Mouse (Mus musculus) kidney, postnatal 0 days (tissue): ENCODE data around the gene Mmgt1. TPM values are rescaled to one million over a fixed set of nuclear protein-coding genes. Genes with fewer than 3 reads are reported as not detected.
A peak's percentile ranks its signal among the peaks of the same experiment; 100 is the strongest.

Experiments used
- ATAC-seq: fragments of 200-750 bp; cut with Nextera tagmentation; replicated peaks from 2 replicates; pipeline ENCODE4 v1.8.0; 2017; ENCODE audit warnings: low read depth, moderate number of reproducible peaks, moderate TSS enrichment, moderate library complexity; ENCODE audit not compliant: low FRiP score
- DNase-seq: peaks from one replicate; pipeline ENCODE4 v3.0.0-alpha.2; 2016; ENCODE audit warnings: low spot score
- H3K27ac ChIP-seq: fragments of 300-500 bp; sonication (generic); 2 replicates; pipeline ENCODE4 v1.5.1; 2014; ENCODE audit warnings: mild to moderate bottlenecking
- H3K27me3 ChIP-seq: fragments of 300-500 bp; sonication (generic); 2 replicates; pipeline ENCODE4 v1.6.1; 2014; ENCODE audit warnings: low read length, mixed read lengths; ENCODE audit not compliant: insufficient read depth
- H3K36me3 ChIP-seq: fragments of 300-500 bp; sonication (generic); 2 replicates; pipeline ENCODE4 v1.6.1; 2014; ENCODE audit warnings: low read length, mixed read lengths; ENCODE audit not compliant: insufficient read depth
- H3K4me1 ChIP-seq: fragments of 300-500 bp; sonication (generic); replicated peaks from 2 replicates; pipeline ENCODE4 v1.6.1; 2014; ENCODE audit warnings: antibody characterized with exemption, low read length, mixed read lengths; ENCODE audit not compliant: insufficient read depth
- H3K4me2 ChIP-seq: fragments of 300-500 bp; sonication (generic); 2 replicates; pipeline ENCODE4 v1.6.1; 2014; ENCODE audit warnings: mild to moderate bottlenecking, low read length, moderate library complexity, mixed read lengths
- H3K4me3 ChIP-seq: fragments of 300-500 bp; sonication (generic); replicated peaks from 2 replicates; pipeline ENCODE4 v1.5.1; 2014; ENCODE audit warnings: low read depth, low read length
- H3K9ac ChIP-seq: fragments of 300-500 bp; sonication (generic); 2 replicates; pipeline ENCODE4 v1.6.1; 2014; ENCODE audit warnings: low read depth, low read length
- H3K9me3 ChIP-seq: fragments of 300-500 bp; sonication (generic); replicated peaks from 2 replicates; pipeline ENCODE4 v1.6.1; 2016; ENCODE audit warnings: low read length, inconsistent platforms, mixed read lengths
- CTCF ChIP-seq: IDR thresholded peaks from 2 replicates; pipeline ENCODE4 v1.5.1; 2016; ENCODE audit warnings: antibody characterized with exemption, low read depth, mild to moderate bottlenecking, moderate library complexity
- WGBS: fragments of 180-500 bp; shearing (Covaris S2); extraction: QIAGEN DNeasy Blood & Tissue Kit; methylation state at CpG from one replicate; pipeline ENCODE4 v1.1.7; 2014; 5-methylcytosine and 5-hydroxymethylcytosine counted together
- microRNA-seq: library from miRNA; unstranded; fragments of <30 nt; microRNA quantifications from one replicate; pipeline ENCODE4, GENCODE M21; 2016
- polyA plus RNA-seq: library from polyadenylated mRNA; unstranded; fragments of >200 nt; fragmentation: Nextera tagmentation; extraction: Ambion mirVana; gene quantifications from 2 replicates; pipeline ENCODE4 v1.2.1, GENCODE M21; 2015

Gene Mmgt1
- polyA plus RNA-seq, 1 experiment from 2014 or later, result 20.4 TPM

- 72% methylated on average over 3 of the region's 3 CpGs for WGBS
- no peak for TF ChIP-seq CTCF
- ATAC-seq (no peak), DNase-seq (no peak)
- H3K36me3 ChIP-seq, result no peaks in the 10 kb centered on the region
- H3K4me3 ChIP-seq, result no peak overlapping the region
- no peaks in the 10 kb centered on the region for H3K27me3 ChIP-seq
- H3K4me2 ChIP-seq, result no peak overlapping the region
- H3K9me3 ChIP-seq, result no peaks in the 10 kb centered on the region
- H3K27ac ChIP-seq, result no peak overlapping the region
- H3K9ac ChIP-seq, result no peak overlapping the region
- H3K4me1 ChIP-seq, result no peaks in the 10 kb centered on the region
These were observed 44.3 kb downstream of the Mmgt1 start for GRCm38 (mm10) chrX:56553584-56553983.

- Histone ChIP-seq H3K27me3 (no peaks in the 10 kb centered on the region), H3K27ac (no peak within 1 kb of the TSS), H3K9ac (no peak within 1 kb of the TSS), H3K4me3 (no peak within 1 kb of the TSS), H3K9me3 (no peaks in the 10 kb centered on the region), H3K36me3 (no peaks in the 10 kb centered on the region), H3K4me1 (no peaks in the 10 kb centered on the region), H3K4me2 (no peak within 1 kb of the TSS)
- no peak for ATAC-seq
- WGBS, result 87% methylated on average over 7 of the region's 7 CpGs
- no peak for DNase-seq
- no peak for TF ChIP-seq CTCF
These were observed 48.4 kb downstream of the Mmgt1 start, which contains the start of gene Gm648 for GRCm38 (mm10) chrX:56549506-56549905. Gene Gm648 (minus strand): TSS chrX:56549606.

- no peak overlapping the region for H3K4me3 ChIP-seq
- ATAC-seq, result no peak
- TF ChIP-seq CTCF, result peak; percentile 68
These were observed 60.7 kb downstream of the Mmgt1 start for GRCm38 (mm10) chrX:56537162-56537561.

More at GRCm38 (mm10) chrX:56537162-56537561, 60.7 kb downstream of the Mmgt1 start:
- Histone ChIP-seq H3K36me3 (no peaks in the 10 kb centered on the region), H3K9ac (no peak overlapping the region), H3K27ac (no peak overlapping the region), H3K4me2 (no peak overlapping the region), H3K9me3 (no peaks in the 10 kb centered on the region), H3K4me1 (no peaks in the 10 kb centered on the region), H3K27me3 (no peaks in the 10 kb centered on the region)
- peak; percentile 46 for DNase-seq
- WGBS, result 53% methylated on average over 4 of the region's 4 CpGs

Small RNA genes within 50 kb of the gene (microRNA-seq; reads per million reads assigned to microRNA genes)
- gene Mir5116, result not detected

Other genes starting within 250 kb of the Mmgt1 start
- 6.6 and 7.0 TPM in 2 replicates for gene Smim10l2a, start 223.5 kb downstream of the Mmgt1 start, polyA plus RNA-seq
- 2.4 and 2.5 TPM in 2 replicates for gene Gm2174, start 150.1 kb downstream of the Mmgt1 start, polyA plus RNA-seq
- 30.4 and 31.7 TPM in 2 replicates for gene Ints6l, start 143.2 kb downstream of the Mmgt1 start, polyA plus RNA-seq
- gene Gm10477, start 73.3 kb downstream of the Mmgt1 start, polyA plus RNA-seq, result not detected in 2 replicates
- not detected in 2 replicates for gene Gm648, start 48.5 kb downstream of the Mmgt1 start, polyA plus RNA-seq
- 10.9 and 11.1 TPM in 2 replicates for gene Slc9a6, start 11.7 kb upstream of the Mmgt1 start, polyA plus RNA-seq
- gene Fhl1, start 133.7 kb upstream of the Mmgt1 start, polyA plus RNA-seq, result 93.3 and 98.5 TPM in 2 replicates
- 2.6 and 3.0 TPM in 2 replicates for gene Map7d3, start 224.3 kb upstream of the Mmgt1 start, polyA plus RNA-seq